Mouse (Mus musculus): ENCODE measurements at regions not wholly inside any gene's neighbourhood (a gene's known extent, or its start where the extent isn't known, plus 50 kb on each side); places are given as distances from the start of the nearest gene placed in this dataset.

- Histone ChIP-seq H3K9me3 (replicated peaks; ENCODE audit: insufficient read depth, low read length) (no peaks in the 10 kb centered on the region), H3K4me3 (ENCODE audit: control insufficient read depth in 1 of 2, insufficient read depth in 1 of 2, low read depth in 2 of 2, low read length in 2 of 2) (no peak overlapping the region), H3K27ac (ENCODE audit: control insufficient read depth, low read depth, low read length) (no peak overlapping the region), H3K79me2 (ENCODE audit: control insufficient read depth, insufficient read depth, low read length, poor library complexity) (no peaks in the 10 kb centered on the region), H3K9ac (ENCODE audit: control insufficient read depth, low read depth, low read length, poor library complexity, severe bottlenecking) (no peak overlapping the region), H3K4me1 (ENCODE audit: control insufficient read depth in 1 of 2, insufficient read depth in 2 of 2, low read length in 2 of 2) (no peaks in the 10 kb centered on the region), H3K36me3 (ENCODE audit: control insufficient read depth in 1 of 2, insufficient read depth in 2 of 2, low read length in 2 of 2) (no peaks in the 10 kb centered on the region), H3K27me3 (ENCODE audit: control insufficient read depth in 1 of 2, insufficient read depth in 2 of 2, low read length in 2 of 2) (no peaks in the 10 kb centered on the region)
- no peak for DNase-seq (ENCODE audit: low read depth, low spot score)
- no peak for TF ChIP-seq BHLHE40 (IDR thresholded peaks at IDR 0.05; ENCODE audit: borderline replicate concordance, low read depth, low read length)
- no peak for TF ChIP-seq NELFE (IDR thresholded peaks at IDR 0.05; ENCODE audit: low read depth, low read length)
- TF ChIP-seq POLR2AphosphoS5 (IDR thresholded peaks at IDR 0.05; ENCODE audit: borderline replicate concordance, low read depth, low read length) = no peak
- no peak for TF ChIP-seq TCF12 (IDR thresholded peaks at IDR 0.05; ENCODE audit: low read depth, low read length)
- no peak for TF ChIP-seq POLR2A (IDR thresholded peaks at IDR 0.05; ENCODE audit: control insufficient read depth in 1 of 2, insufficient read depth in 1 of 2, low read depth in 1 of 2, low read length in 2 of 2, poor library complexity in 1 of 2)
- no peak for TF ChIP-seq MXI1 (IDR thresholded peaks at IDR 0.05; ENCODE audit: low read depth, low read length)
- no peak for TF ChIP-seq SMC3 (IDR thresholded peaks at IDR 0.05; ENCODE audit: low read depth, low read length)
These were observed 250.6 kb upstream of the Rspo3 start for GRCm38 (mm10) chr10:29786220-29786810.

- H3K36me3 ChIP-seq (ENCODE audit: control insufficient read depth in 1 of 2, insufficient read depth in 2 of 2, low read length in 2 of 2) = no peaks in the 10 kb centered on the region
- no peaks in the 10 kb centered on the region for H3K79me2 ChIP-seq (ENCODE audit: control insufficient read depth, insufficient read depth, low read length, poor library complexity)
- no peak overlapping the region for H3K9ac ChIP-seq (ENCODE audit: control insufficient read depth, low read depth, low read length, poor library complexity, severe bottlenecking)
- H3K27me3 ChIP-seq (ENCODE audit: control insufficient read depth in 1 of 2, insufficient read depth in 2 of 2, low read length in 2 of 2) = no peaks in the 10 kb centered on the region
- H3K9me3 ChIP-seq (replicated peaks; ENCODE audit: insufficient read depth, low read length) = no peaks in the 10 kb centered on the region
- no peak overlapping the region for H3K4me3 ChIP-seq (ENCODE audit: control insufficient read depth in 1 of 2, insufficient read depth in 1 of 2, low read depth in 2 of 2, low read length in 2 of 2)
- DNase-seq (ENCODE audit: low read depth, low spot score) = no peak
- H3K4me1 ChIP-seq (ENCODE audit: control insufficient read depth in 1 of 2, insufficient read depth in 2 of 2, low read length in 2 of 2) = no peaks in the 10 kb centered on the region
- TF ChIP-seq UBTF (IDR thresholded peaks at IDR 0.05; ENCODE audit: borderline replicate concordance, insufficient read depth, low read depth, low read length) (no peak), SIN3A (IDR thresholded peaks at IDR 0.05; ENCODE audit: low read length) (no peak), POLR2AphosphoS5 (IDR thresholded peaks at IDR 0.05; ENCODE audit: borderline replicate concordance, low read depth, low read length) (no peak), ZKSCAN1 (IDR thresholded peaks at IDR 0.05; ENCODE audit: low read depth, low read length) (no peak), MYB (IDR thresholded peaks at IDR 0.05; ENCODE audit: low read depth, low read length) (no peak), POLR2A (IDR thresholded peaks at IDR 0.05; ENCODE audit: control insufficient read depth in 1 of 2, insufficient read depth in 1 of 2, low read depth in 1 of 2, low read length in 2 of 2, poor library complexity in 1 of 2) (no peak), MAZ (IDR thresholded peaks at IDR 0.05; ENCODE audit: low read depth, low read length) (no peak)
- no peak overlapping the region for H3K27ac ChIP-seq (ENCODE audit: control insufficient read depth, low read depth, low read length)
These were observed 201.0 kb upstream of the Rspo3 start for GRCm38 (mm10) chr10:29736677-29737076.

GRCm38 (mm10) chr10:29725319-29725718 lies 189.7 kb upstream of the Rspo3 start:
- no peak for DNase-seq (ENCODE audit: low read depth, low spot score)
- Histone ChIP-seq H3K4me1 (ENCODE audit: control insufficient read depth in 1 of 2, insufficient read depth in 2 of 2, low read length in 2 of 2) (no peaks in the 10 kb centered on the region), H3K4me3 (ENCODE audit: control insufficient read depth in 1 of 2, insufficient read depth in 1 of 2, low read depth in 2 of 2, low read length in 2 of 2) (no peak overlapping the region), H3K36me3 (ENCODE audit: control insufficient read depth in 1 of 2, insufficient read depth in 2 of 2, low read length in 2 of 2) (no peaks in the 10 kb centered on the region), H3K9ac (ENCODE audit: control insufficient read depth, low read depth, low read length, poor library complexity, severe bottlenecking) (no peak overlapping the region), H3K9me3 (replicated peaks; ENCODE audit: insufficient read depth, low read length) (no peaks in the 10 kb centered on the region), H3K27ac (ENCODE audit: control insufficient read depth, low read depth, low read length) (no peak overlapping the region), H3K79me2 (ENCODE audit: control insufficient read depth, insufficient read depth, low read length, poor library complexity) (no peaks in the 10 kb centered on the region), H3K27me3 (ENCODE audit: control insufficient read depth in 1 of 2, insufficient read depth in 2 of 2, low read length in 2 of 2) (no peaks in the 10 kb centered on the region)
- TF ChIP-seq ZNF384 (IDR thresholded peaks at IDR 0.05; ENCODE audit: low read depth, low read length) = no peak
- TF ChIP-seq MAZ (IDR thresholded peaks at IDR 0.05; ENCODE audit: low read depth, low read length) = no peak
- no peak for TF ChIP-seq ZC3H11A (IDR thresholded peaks at IDR 0.05; ENCODE audit: low read depth, low read length)
- no peak for TF ChIP-seq MYB (IDR thresholded peaks at IDR 0.05; ENCODE audit: low read depth, low read length)
- TF ChIP-seq ETS1 (IDR thresholded peaks at IDR 0.05; ENCODE audit: low read depth, low read length) = no peak
- no peak for TF ChIP-seq HCFC1 (IDR thresholded peaks at IDR 0.05; ENCODE audit: low read depth, low read length)
- TF ChIP-seq MAFK (IDR thresholded peaks at IDR 0.05; ENCODE audit: borderline replicate concordance, low read depth, low read length) = no peak
- TF ChIP-seq SIN3A (IDR thresholded peaks at IDR 0.05; ENCODE audit: low read length) = no peak

Data from MEL (cell line).